Mouse (Mus musculus) embryo, embryonic 11.5 days (tissue): ENCODE data around the gene Emc7.

ENCODE experiments used
- DNase-seq: peaks from one replicate; pipeline ENCODE4 v3.0.0-alpha.2; 2012; ENCODE audit warnings: low read depth, low spot score

Emc7 gene

GRCm38 (mm10) chr2:112476554-112476953 lies 21.8 kb downstream of the Emc7 start:
- no peak for DNase-seq

- no peak for DNase-seq
These were observed 25.9 kb downstream of the Emc7 start, which contains the start of gene Chrm5 for GRCm38 (mm10) chr2:112480669-112481068. Gene Chrm5 (minus strand): TSS chr2:112480769.

- DNase-seq: peak; percentile 57
These were observed 26.8 kb downstream of the Emc7 start for GRCm38 (mm10) chr2:112481564-112481963.

- DNase-seq: no peak
These were observed 27.9 kb downstream of the Emc7 start for GRCm38 (mm10) chr2:112482533-112483333.

- no peak for DNase-seq
These were observed 28.5 kb downstream of the Emc7 start for GRCm38 (mm10) chr2:112483334-112483651.

GRCm38 (mm10) chr2:112484886-112485285 lies 30.1 kb downstream of the Emc7 start:
- no peak for DNase-seq

GRCm38 (mm10) chr2:112490483-112491196 lies 35.8 kb downstream of the Emc7 start:
- no peak for DNase-seq

GRCm38 (mm10) chr2:112491629-112492028 lies 36.8 kb downstream of the Emc7 start:
- DNase-seq: no peak

- DNase-seq: no peak
These were observed 37.6 kb downstream of the Emc7 start for GRCm38 (mm10) chr2:112492431-112492855.

- DNase-seq: peak; percentile 72
These were observed 38.2 kb downstream of the Emc7 start, which contains the start of gene Aven for GRCm38 (mm10) chr2:112492856-112493538. Gene Aven (plus strand): TSS chr2:112492964.

GRCm38 (mm10) chr2:112493539-112494260 lies 38.9 kb downstream of the Emc7 start:
- DNase-seq: no peak

GRCm38 (mm10) chr2:112497851-112498250 lies 43.1 kb downstream of the Emc7 start:
- DNase-seq: no peak

GRCm38 (mm10) chr2:112501209-112501608 lies 46.4 kb downstream of the Emc7 start:
- DNase-seq: peak; percentile 59

- no peak for DNase-seq
These were observed 49.2 kb downstream of the Emc7 start for GRCm38 (mm10) chr2:112503978-112504377.

- DNase-seq: no peak
These were observed 52.1 kb downstream of the Emc7 start for GRCm38 (mm10) chr2:112506841-112507435.

- DNase-seq: no peak
These were observed 52.6 kb downstream of the Emc7 start for GRCm38 (mm10) chr2:112507444-112507843.

GRCm38 (mm10) chr2:112510140-112510539 lies 55.3 kb downstream of the Emc7 start:
- DNase-seq: peak; percentile 9

GRCm38 (mm10) chr2:112513036-112513435 lies 58.2 kb downstream of the Emc7 start:
- DNase-seq: no peak

GRCm38 (mm10) chr2:112516728-112517127 lies 61.9 kb downstream of the Emc7 start:
- DNase-seq: no peak

- DNase-seq: no peak
These were observed 62.4 kb downstream of the Emc7 start for GRCm38 (mm10) chr2:112517218-112517617.

- DNase-seq: no peak
These were observed 63.7 kb downstream of the Emc7 start for GRCm38 (mm10) chr2:112518541-112518940.
